Mouse (Mus musculus) A20 (cell line): ENCODE data around the gene Ppard.

Experiments
- DNase-seq: peaks from one replicate; pipeline ENCODE4 v3.0.0-alpha.2; 2011; ENCODE audit warnings: low read depth, low spot score

The Ppard gene

GRCm38 (mm10) chr17:28283199-28283598 lies 50.7 kb downstream of the Ppard start:
- no peak for DNase-seq

- DNase-seq: peak; percentile 49
These were observed 53.6 kb downstream of the Ppard start for GRCm38 (mm10) chr17:28286133-28286532.

GRCm38 (mm10) chr17:28286964-28287363 lies 54.5 kb downstream of the Ppard start:
- DNase-seq: no peak

- no peak for DNase-seq
These were observed 55.1 kb downstream of the Ppard start for GRCm38 (mm10) chr17:28287578-28287977.

- peak; percentile 33 for DNase-seq
These were observed 55.5 kb downstream of the Ppard start for GRCm38 (mm10) chr17:28287980-28288379.

- DNase-seq: no peak
These were observed 57.8 kb downstream of the Ppard start for GRCm38 (mm10) chr17:28290262-28290661.

GRCm38 (mm10) chr17:28290671-28291070 lies 58.2 kb downstream of the Ppard start:
- DNase-seq: peak; percentile 22

GRCm38 (mm10) chr17:28291346-28291745 lies 58.8 kb downstream of the Ppard start:
- DNase-seq: no peak

GRCm38 (mm10) chr17:28293716-28294115 lies 61.2 kb downstream of the Ppard start:
- no peak for DNase-seq

- DNase-seq: no peak
These were observed 62.2 kb downstream of the Ppard start for GRCm38 (mm10) chr17:28294449-28295333.

- no peak for DNase-seq
These were observed 66.4 kb downstream of the Ppard start for GRCm38 (mm10) chr17:28298888-28299287.

GRCm38 (mm10) chr17:28299669-28300320 lies 67.3 kb downstream of the Ppard start:
- no peak for DNase-seq

GRCm38 (mm10) chr17:28300323-28300722 lies 67.8 kb downstream of the Ppard start:
- DNase-seq: no peak

- no peak for DNase-seq
These were observed 68.3 kb downstream of the Ppard start for GRCm38 (mm10) chr17:28300850-28301249.

- no peak for DNase-seq
These were observed 72.7 kb downstream of the Ppard start for GRCm38 (mm10) chr17:28305172-28305571.

- DNase-seq: peak; percentile 95
These were observed 76.0 kb downstream of the Ppard start for GRCm38 (mm10) chr17:28308297-28309195.

- peak; percentile 45 for DNase-seq
These were observed 78.3 kb downstream of the Ppard start for GRCm38 (mm10) chr17:28310831-28311230.

GRCm38 (mm10) chr17:28311366-28312132 lies 79.0 kb downstream of the Ppard start:
- peak; percentile 79 for DNase-seq

- DNase-seq: peak; percentile 90
These were observed 80.0 kb downstream of the Ppard start for GRCm38 (mm10) chr17:28312232-28313211.
